Mouse (Mus musculus): ENCODE results near the gene Fam180a. TPM values are rescaled to one million over a fixed set of nuclear protein-coding genes. Genes with fewer than 3 reads are reported as not detected.
"Not testable (repeated sequence)": the region's sequence is repeated elsewhere in the genome, so short reads cannot be mapped to it uniquely, and the experiment has no call there.

Gene Fam180a
- polyA plus RNA-seq (2012; rRNA removed): 0.08 and 0.21 TPM in 2 replicates

GRCm38 (mm10) chr6:35326111-35326515 is at the start of gene Fam180a:
Gene Fam180a (minus strand): TSS chr6:35326141.
- no peak within 1 kb of the TSS for H3K27ac ChIP-seq (ENCODE audit: control insufficient read depth, insufficient read depth, low read depth, low read length)
- H3K4me1 ChIP-seq (ENCODE audit: control insufficient read depth, insufficient read depth, low read length): peaks cover 5% of the 10 kb centered on the region
- TF ChIP-seq CTCF (IDR thresholded peaks at IDR 0.05; ENCODE audit: control insufficient read depth, insufficient read depth, insufficient replicate concordance, low read depth, low read length) (no peak), POLR2A (IDR thresholded peaks at IDR 0.05; ENCODE audit: control insufficient read depth, low read depth, low read length) (no peak)
- no peaks in the 10 kb centered on the region for H3K27me3 ChIP-seq (ENCODE audit: control insufficient read depth, insufficient read depth, low read length)
- no peak within 1 kb of the TSS for H3K4me3 ChIP-seq (ENCODE audit: control insufficient read depth, low read depth, low read length)
- no peaks in the 10 kb centered on the region for H3K36me3 ChIP-seq (ENCODE audit: control insufficient read depth, insufficient read depth, low read length)

GRCm38 (mm10) chr6:35374052-35374451 is 48.1 kb upstream of the Fam180a start:
- Histone ChIP-seq H3K4me3 (ENCODE audit: control insufficient read depth, low read depth, low read length) (no peak overlapping the region), H3K27ac (ENCODE audit: control insufficient read depth, insufficient read depth, low read depth, low read length) (no peak overlapping the region), H3K27me3 (ENCODE audit: control insufficient read depth, insufficient read depth, low read length) (no peaks in the 10 kb centered on the region), H3K36me3 (ENCODE audit: control insufficient read depth, insufficient read depth, low read length) (no peaks in the 10 kb centered on the region), H3K4me1 (ENCODE audit: control insufficient read depth, insufficient read depth, low read length) (peaks cover 2% of the 10 kb centered on the region)
- TF ChIP-seq POLR2A (IDR thresholded peaks at IDR 0.05; ENCODE audit: control insufficient read depth, low read depth, low read length): no peak
- no peak for TF ChIP-seq CTCF (IDR thresholded peaks at IDR 0.05; ENCODE audit: control insufficient read depth, insufficient read depth, insufficient replicate concordance, low read depth, low read length)

GRCm38 (mm10) chr6:35370356-35370755 is 44.4 kb upstream of the Fam180a start:
- H3K4me3 ChIP-seq (ENCODE audit: control insufficient read depth, low read depth, low read length): no peak overlapping the region
- H3K36me3 ChIP-seq (ENCODE audit: control insufficient read depth, insufficient read depth, low read length): no peaks in the 10 kb centered on the region
- H3K4me1 ChIP-seq (ENCODE audit: control insufficient read depth, insufficient read depth, low read length): peaks cover 3% of the 10 kb centered on the region; the same call in 1 of the 2 replicates
- H3K27me3 ChIP-seq (ENCODE audit: control insufficient read depth, insufficient read depth, low read length): no peaks in the 10 kb centered on the region
- no peak overlapping the region for H3K27ac ChIP-seq (ENCODE audit: control insufficient read depth, insufficient read depth, low read depth, low read length)
- TF ChIP-seq CTCF (IDR thresholded peaks at IDR 0.05; ENCODE audit: control insufficient read depth, insufficient read depth, insufficient replicate concordance, low read depth, low read length): no peak
- no peak for TF ChIP-seq POLR2A (IDR thresholded peaks at IDR 0.05; ENCODE audit: control insufficient read depth, low read depth, low read length)

GRCm38 (mm10) chr6:35369578-35370282 is 43.8 kb upstream of the Fam180a start:
- H3K36me3 ChIP-seq (ENCODE audit: control insufficient read depth, insufficient read depth, low read length); H3K4me3 ChIP-seq (ENCODE audit: control insufficient read depth, low read depth, low read length); H3K27me3 ChIP-seq (ENCODE audit: control insufficient read depth, insufficient read depth, low read length); H3K4me1 ChIP-seq (ENCODE audit: control insufficient read depth, insufficient read depth, low read length); H3K27ac ChIP-seq (ENCODE audit: control insufficient read depth, insufficient read depth, low read depth, low read length): not testable (repeated sequence)

- H3K36me3 ChIP-seq (ENCODE audit: control insufficient read depth, insufficient read depth, low read length): no peaks in the 10 kb centered on the region
- no peak overlapping the region for H3K27ac ChIP-seq (ENCODE audit: control insufficient read depth, insufficient read depth, low read depth, low read length)
- no peak overlapping the region for H3K4me3 ChIP-seq (ENCODE audit: control insufficient read depth, low read depth, low read length)
- peaks cover 5% of the 10 kb centered on the region; the same call in 1 of the 2 replicates for H3K4me1 ChIP-seq (ENCODE audit: control insufficient read depth, insufficient read depth, low read length)
- H3K27me3 ChIP-seq (ENCODE audit: control insufficient read depth, insufficient read depth, low read length): no peaks in the 10 kb centered on the region
- TF ChIP-seq POLR2A (IDR thresholded peaks at IDR 0.05; ENCODE audit: control insufficient read depth, low read depth, low read length) (no peak), CTCF (IDR thresholded peaks at IDR 0.05; ENCODE audit: control insufficient read depth, insufficient read depth, insufficient replicate concordance, low read depth, low read length) (no peak)
Measured at GRCm38 (mm10) chr6:35362596-35362995, 36.7 kb upstream of the Fam180a start.

- H3K27me3 ChIP-seq (ENCODE audit: control insufficient read depth, insufficient read depth, low read length): no peaks in the 10 kb centered on the region
- no peak overlapping the region for H3K4me3 ChIP-seq (ENCODE audit: control insufficient read depth, low read depth, low read length)
- H3K36me3 ChIP-seq (ENCODE audit: control insufficient read depth, insufficient read depth, low read length): no peaks in the 10 kb centered on the region
- no peak for TF ChIP-seq POLR2A (IDR thresholded peaks at IDR 0.05; ENCODE audit: control insufficient read depth, low read depth, low read length)
- TF ChIP-seq CTCF (IDR thresholded peaks at IDR 0.05; ENCODE audit: control insufficient read depth, insufficient read depth, insufficient replicate concordance, low read depth, low read length): no peak
- H3K4me1 ChIP-seq (ENCODE audit: control insufficient read depth, insufficient read depth, low read length): peaks cover 6% of the 10 kb centered on the region
- no peak overlapping the region for H3K27ac ChIP-seq (ENCODE audit: control insufficient read depth, insufficient read depth, low read depth, low read length)
Measured at GRCm38 (mm10) chr6:35355320-35355719, 29.4 kb upstream of the Fam180a start.

- no peak overlapping the region for H3K27ac ChIP-seq (ENCODE audit: control insufficient read depth, insufficient read depth, low read depth, low read length)
- H3K36me3 ChIP-seq (ENCODE audit: control insufficient read depth, insufficient read depth, low read length): no peaks in the 10 kb centered on the region
- peaks cover 6% of the 10 kb centered on the region for H3K4me1 ChIP-seq (ENCODE audit: control insufficient read depth, insufficient read depth, low read length)
- H3K4me3 ChIP-seq (ENCODE audit: control insufficient read depth, low read depth, low read length): no peak overlapping the region
- no peak for TF ChIP-seq CTCF (IDR thresholded peaks at IDR 0.05; ENCODE audit: control insufficient read depth, insufficient read depth, insufficient replicate concordance, low read depth, low read length)
- no peak for TF ChIP-seq POLR2A (IDR thresholded peaks at IDR 0.05; ENCODE audit: control insufficient read depth, low read depth, low read length)
- no peaks in the 10 kb centered on the region for H3K27me3 ChIP-seq (ENCODE audit: control insufficient read depth, insufficient read depth, low read length)
Measured at GRCm38 (mm10) chr6:35354622-35354998, 28.7 kb upstream of the Fam180a start.
